Mouse (Mus musculus): ENCODE measurements at regions not wholly inside any gene's neighbourhood (a gene's known extent, or its start where the extent isn't known, plus 50 kb on each side); places are given as distances from the start of the nearest gene placed in this dataset.
A peak's percentile ranks its signal among the peaks of the same experiment; 100 is the strongest.

DNA sequence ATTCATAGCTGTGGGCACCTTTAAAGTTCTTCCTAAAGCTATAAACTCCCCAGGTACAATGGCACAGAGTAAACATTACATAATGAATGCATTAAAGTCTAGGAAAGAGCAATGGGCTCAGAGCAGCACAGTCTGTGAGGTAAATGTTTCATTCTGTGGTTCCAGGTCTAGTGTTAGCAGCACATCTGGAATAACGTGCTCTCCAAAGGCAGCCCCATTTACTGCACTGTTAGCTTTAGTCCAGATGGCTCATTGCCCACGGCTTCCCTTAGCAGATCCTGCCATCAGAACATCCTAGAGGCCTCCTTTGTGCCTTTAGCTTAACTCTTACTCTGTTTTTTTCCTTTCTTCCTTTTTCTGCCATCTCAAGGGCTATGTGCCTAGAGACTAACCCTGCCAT, 87.7 kb upstream of the Tspan7 start:
- no peak for DNase-seq

DNA sequence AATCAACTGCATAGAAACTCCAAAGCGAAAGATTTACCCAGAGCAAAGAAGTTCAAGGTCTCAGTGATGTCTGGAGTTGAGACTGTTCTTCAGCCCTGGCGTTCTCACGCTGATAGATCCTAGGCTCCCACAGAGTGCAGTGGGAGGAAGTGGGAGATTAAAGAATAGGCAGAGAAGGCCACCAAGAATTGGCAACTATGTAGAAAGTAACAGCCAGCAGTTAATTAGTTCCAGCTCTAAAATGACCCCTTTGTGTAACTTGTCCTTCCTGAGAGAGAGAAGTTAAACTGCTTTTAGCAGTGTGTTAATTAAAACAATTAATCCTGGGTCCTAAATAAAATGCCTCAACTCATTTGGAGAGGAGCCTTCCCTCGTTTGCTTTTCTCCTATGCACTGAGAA, 73.7 kb upstream of the Tspan7 start:
- DNase-seq, result no peak

DNA sequence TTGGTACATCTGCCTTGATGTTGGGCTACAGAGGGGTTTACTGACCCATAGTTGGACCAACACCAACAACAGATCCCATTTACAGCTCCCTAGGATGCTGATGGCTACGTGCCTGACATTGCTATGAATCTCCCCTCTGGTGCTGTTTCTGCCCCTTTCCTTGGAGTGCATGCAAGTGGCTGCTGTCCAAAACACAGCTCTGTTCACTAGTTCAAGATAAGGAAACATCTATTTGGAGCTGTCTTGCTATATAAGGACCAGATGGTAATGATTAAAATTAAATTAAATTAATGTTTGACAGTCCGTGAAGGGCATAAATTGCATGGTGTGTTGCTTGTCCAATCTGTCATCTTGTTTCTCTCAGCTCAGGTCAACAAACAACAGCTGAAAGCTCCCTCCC, 62.5 kb upstream of the Tspan7 start:
- peak; percentile 31 for DNase-seq
